Mouse (Mus musculus) spleen, postnatal 14 days (tissue): ENCODE measurements around the gene Col4a4.

Source experiments
- DNase-seq, 2 experiments: peaks; one replicate each; pipeline ENCODE4 v3.0.0; 2021 to 2022; ENCODE audit warnings: low spot score in 2 of 2

Gene Col4a4

GRCm38 (mm10) chr1:82414434-82415045 is 172.1 kb downstream of the Col4a4 start:
- no peak for DNase-seq

- DNase-seq, result no peak
Observed at GRCm38 (mm10) chr1:82412085-82412484, 174.6 kb downstream of the Col4a4 start.

GRCm38 (mm10) chr1:82411521-82411920 is 175.1 kb downstream of the Col4a4 start:
- DNase-seq, result no peak

- no peak for DNase-seq
Observed at GRCm38 (mm10) chr1:82410548-82410947, 176.1 kb downstream of the Col4a4 start.

- no peak for DNase-seq
Observed at GRCm38 (mm10) chr1:82409271-82409670, 177.4 kb downstream of the Col4a4 start.

GRCm38 (mm10) chr1:82407786-82408185 is 178.9 kb downstream of the Col4a4 start:
- no peak for DNase-seq
